Mouse (Mus musculus) heart, postnatal 25 days (tissue): Measurements from ENCODE around the gene Wdr66. TPM values are rescaled to one million over a fixed set of nuclear protein-coding genes. Genes with fewer than 3 reads are reported as not detected.

Experiments
- total RNA-seq, 2 experiments: library from RNA; stranded (reverse); gene quantifications; 2 replicates each; pipeline ENCODE4 v1.2.3; 2021

Gene Wdr66
- total RNA-seq, 2 experiments from 2014 or later: 0.81 to 0.98 TPM

Other genes with a start within 250 kb of the Wdr66 start
- 10 to 100 TPM; 15.1 to 16.1 TPM for gene Orai1, start 237.0 kb upstream of the Wdr66 start, total RNA-seq
- not detected for gene Morn3, start 205.1 kb upstream of the Wdr66 start, total RNA-seq
- 10 to 100 TPM in 1 of 2 experiments, 1 to 10 TPM in 1; 8.6 to 10.6 TPM for gene Tmem120b, start 183.7 kb upstream of the Wdr66 start, total RNA-seq
- under 1 TPM; 0.36 to 0.45 TPM for gene Rhof, start 119.4 kb upstream of the Wdr66 start, total RNA-seq
- 10 to 100 TPM; 14.4 to 18.4 TPM for gene Setd1b, start 109.9 kb upstream of the Wdr66 start, total RNA-seq
- 10 to 100 TPM; 15.6 to 16.7 TPM for gene Psmd9, start 82.7 kb upstream of the Wdr66 start, total RNA-seq
- not detected for gene Hpd, start 69.4 kb upstream of the Wdr66 start, total RNA-seq
- gene Bcl7a, start 91.7 kb downstream of the Wdr66 start, total RNA-seq: 1 to 10 TPM; 8.6 to 9.5 TPM
- gene Mlxip, start 142.7 kb downstream of the Wdr66 start, total RNA-seq: 10 to 100 TPM; 23.0 to 25.7 TPM
- gene Lrrc43, start 237.2 kb downstream of the Wdr66 start, total RNA-seq: not detected
- not detected for gene Il31, start 237.4 kb downstream of the Wdr66 start, total RNA-seq